In genomic region chr9:27694805-27695593, GRCm38 (mm10) we compare ENCODE assay signal across 17 mouse cellular contexts.
DNase-seq lines count a peak whose midpoint lies in the region; ATAC-seq and TF ChIP-seq lines count a peak whose summit lies in the region.
"Had no signal": no experiment of that assay in that cellular context is flagged by ENCODE, and none has a peak within 500 bp of the region (broad histone marks: within the 10 kb centered on the region; RNA-seq: fewer than 3 reads in every experiment).

No protein-coding gene starts in this region.

- H3K4me3 ChIP-seq in midbrain, embryonic 11.5 days (ENCODE audit: low read depth, low read length) = no peak overlapping the region
- H3K4me3 ChIP-seq in midbrain, embryonic 14.5 days (replicated peaks; ENCODE audit: low read depth, low read length) = no peak overlapping the region
- no peak overlapping the region for H3K4me3 ChIP-seq in lung, postnatal 0 days (ENCODE audit: low read depth, low read length)
- H3K4me3 ChIP-seq: forebrain, embryonic 15.5 days had no signal

- no peak for TF ChIP-seq POLR2A in brain, embryonic 14.5 days (IDR thresholded peaks at IDR 0.05; ENCODE audit: borderline replicate concordance, extremely low read depth, insufficient read depth, insufficient read length, poor library complexity, severe bottlenecking)

- no peak for ATAC-seq in midbrain, embryonic 11.5 days (ENCODE audit: low FRiP score)
- no peak for ATAC-seq in midbrain, embryonic 14.5 days (ENCODE audit: low FRiP score, low TSS enrichment)
- peak; percentile 92 for ATAC-seq in lung, postnatal 0 days
- ATAC-seq: activated CD4-positive, CD25-positive, alpha-beta regulatory T cell, adult 4 months; forebrain, embryonic 15.5 days; liver, postnatal 0 days had no signal

- no peak overlapping the region for H3K9ac ChIP-seq in midbrain, embryonic 11.5 days (ENCODE audit: low read length)
- H3K9ac ChIP-seq in midbrain, embryonic 14.5 days (replicated peaks; ENCODE audit: low read length) = no peak overlapping the region
- H3K9ac ChIP-seq in lung, postnatal 0 days (replicated peaks; ENCODE audit: low read depth) = no peak overlapping the region
- H3K9ac ChIP-seq: forebrain, embryonic 15.5 days; liver, postnatal 0 days had no signal

- H3K9me3 ChIP-seq in midbrain, embryonic 11.5 days (ENCODE audit: control insufficient read depth, low read length) = no peaks in the 10 kb centered on the region
- no peaks in the 10 kb centered on the region for H3K9me3 ChIP-seq in midbrain, embryonic 14.5 days (ENCODE audit: control insufficient read depth, low read length)
- no peaks in the 10 kb centered on the region for H3K9me3 ChIP-seq in lung, postnatal 0 days (ENCODE audit: low read length)
- H3K9me3 ChIP-seq: forebrain, embryonic 15.5 days had no signal

- 78% methylated on average over 8 of the region's 8 CpGs for WGBS in midbrain, embryonic 11.5 days
- WGBS in midbrain, embryonic 14.5 days = 81% methylated on average over 8 of the region's 8 CpGs
- WGBS in lung, postnatal 0 days = 44% methylated on average over 8 of the region's 8 CpGs

- no peaks in the 10 kb centered on the region for H3K4me1 ChIP-seq in midbrain, embryonic 11.5 days (ENCODE audit: control insufficient read depth, insufficient read depth, low read length)
- H3K4me1 ChIP-seq in midbrain, embryonic 14.5 days (ENCODE audit: control insufficient read depth, insufficient read depth, low read length) = no peaks in the 10 kb centered on the region
- H3K4me1 ChIP-seq in lung, postnatal 0 days (ENCODE audit: insufficient read depth, low read depth, low read length) = peaks cover 7% of the 10 kb centered on the region; the same call in 1 of the 2 replicates
- H3K4me1 ChIP-seq: forebrain, embryonic 15.5 days had no signal

- TF ChIP-seq CTCF in brain, embryonic 14.5 days (IDR thresholded peaks at IDR 0.05; ENCODE audit: borderline replicate concordance, extremely low read depth, insufficient read depth, insufficient read length) = no peak
- TF ChIP-seq CTCF in lung, postnatal 0 days (IDR thresholded peaks at IDR 0.05) = no peak

- no peaks in the 10 kb centered on the region for H3K27me3 ChIP-seq in midbrain, embryonic 11.5 days (ENCODE audit: control insufficient read depth, insufficient read depth, low read length)
- no peaks in the 10 kb centered on the region for H3K27me3 ChIP-seq in midbrain, embryonic 14.5 days (ENCODE audit: control insufficient read depth, insufficient read depth, low read length)
- H3K27me3 ChIP-seq in lung, postnatal 0 days (replicated peaks; ENCODE audit: insufficient read depth, low read length) = no peaks in the 10 kb centered on the region
- H3K27me3 ChIP-seq: forebrain, embryonic 15.5 days had no signal

- no peak overlapping the region for H3K27ac ChIP-seq in midbrain, embryonic 11.5 days (ENCODE audit: low read depth, low read length)
- H3K27ac ChIP-seq in midbrain, embryonic 14.5 days (replicated peaks; ENCODE audit: low read depth, low read length) = no peak overlapping the region
- no peak overlapping the region for H3K27ac ChIP-seq in lung, postnatal 0 days (ENCODE audit: low read length)
- H3K27ac ChIP-seq: forebrain, embryonic 15.5 days had no signal

- no peaks in the 10 kb centered on the region for H3K36me3 ChIP-seq in midbrain, embryonic 11.5 days (ENCODE audit: control insufficient read depth, insufficient read depth, low read length)
- no peaks in the 10 kb centered on the region for H3K36me3 ChIP-seq in midbrain, embryonic 14.5 days (ENCODE audit: control insufficient read depth, insufficient read depth, low read length)
- no peaks in the 10 kb centered on the region for H3K36me3 ChIP-seq in lung, postnatal 0 days (ENCODE audit: insufficient read depth, low read length)
- H3K36me3 ChIP-seq: forebrain, embryonic 15.5 days had no signal

- no peak overlapping the region for H3K4me2 ChIP-seq in midbrain, embryonic 11.5 days
- H3K4me2 ChIP-seq in midbrain, embryonic 14.5 days (ENCODE audit: low read length) = no peak overlapping the region
- H3K4me2 ChIP-seq in lung, postnatal 0 days (replicated peaks; ENCODE audit: low read depth, low read length) = no peak overlapping the region
- H3K4me2 ChIP-seq: forebrain, embryonic 15.5 days had no signal

- DNase-seq in midbrain, embryonic 11.5 days (ENCODE audit: low spot score, missing footprints) = peak; percentile 59
- DNase-seq in midbrain, embryonic 14.5 days = no peak
- peak; percentile 44 for DNase-seq in brain, embryonic 14.5 days (ENCODE audit: low read depth)
- peak; percentile 89 for DNase-seq in lung, postnatal 0 days (ENCODE audit: low spot score)
- no peak for DNase-seq in yolk sac, embryonic 10.5 days (ENCODE audit: low spot score)
- DNase-seq in kidney, postnatal 25 days = no peak
- DNase-seq in cerebellum, adult 9-10 months = no peak
- DNase-seq: adrenal gland, postnatal 14 days; cerebellum, adult 18-20 months; cerebellum, postnatal 36 days; gastrocnemius, postnatal 36 days; kidney, adult 2 months; kidney, postnatal 14 days; liver, postnatal 0 days; thymus, postnatal 36 days had no signal

- TF ChIP-seq EP300 in lung, postnatal 0 days (IDR thresholded peaks at IDR 0.05) = peak; percentile 90

Comparison
In these comparisons a context has a peak if more than half of its experiments do, and no peak if none do; other contexts are left out.
1. DNase-seq: peak in midbrain, embryonic 11.5 days (single experiment), brain, embryonic 14.5 days (single experiment) and lung, postnatal 0 days (single experiment); none in midbrain, embryonic 14.5 days (single experiment), yolk sac, embryonic 10.5 days (single experiment), kidney, postnatal 25 days (0 of 2) and cerebellum, adult 9-10 months (single experiment).